Mouse (Mus musculus) midbrain, embryonic 14.5 days (tissue): ENCODE data around the gene Rpl12. TPM values are rescaled to one million over a fixed set of nuclear protein-coding genes. Genes with fewer than 3 reads are reported as not detected.

ENCODE experiments used
- ATAC-seq: fragments of 200-750 bp; cut with Nextera tagmentation; 2 replicates; pipeline ENCODE4 v1.8.0; 2017; ENCODE audit warnings: moderate number of reproducible peaks, moderate library complexity; ENCODE audit not compliant: low FRiP score, low TSS enrichment
- DNase-seq: peaks from one replicate; pipeline ENCODE4 v3.0.0-alpha.2; 2015
- H3K27ac ChIP-seq: fragments of 300-500 bp; sonication (generic); replicated peaks from 2 replicates; pipeline ENCODE4 v1.5.1; 2014; ENCODE audit warnings: mild to moderate bottlenecking, low read depth, low read length, moderate library complexity
- H3K27me3 ChIP-seq: fragments of 300-500 bp; sonication (generic); 2 replicates; pipeline ENCODE4 v1.6.1; 2014; ENCODE audit warnings: low read length, control low read depth, mixed read lengths; ENCODE audit not compliant: control insufficient read depth, insufficient read depth
- H3K36me3 ChIP-seq: fragments of 300-500 bp; sonication (generic); 2 replicates; pipeline ENCODE4 v1.6.1; 2014; ENCODE audit warnings: low read length, control low read depth; ENCODE audit not compliant: control insufficient read depth, insufficient read depth
- H3K4me1 ChIP-seq: fragments of 300-500 bp; sonication (generic); 2 replicates; pipeline ENCODE4 v1.6.1; 2014; ENCODE audit warnings: mild to moderate bottlenecking, antibody characterized with exemption, low read length, control low read depth; ENCODE audit not compliant: control insufficient read depth, insufficient read depth
- H3K4me2 ChIP-seq: fragments of 300-500 bp; sonication (generic); 2 replicates; pipeline ENCODE4 v1.6.1; 2014; ENCODE audit warnings: mild to moderate bottlenecking, low read length, moderate library complexity
- H3K4me3 ChIP-seq: fragments of 300-500 bp; sonication (generic); replicated peaks from 2 replicates; pipeline ENCODE4 v1.5.1; 2014; ENCODE audit warnings: low read depth, low read length
- H3K9ac ChIP-seq: fragments of 300-500 bp; sonication (generic); replicated peaks from 2 replicates; pipeline ENCODE4 v1.6.1; 2014; ENCODE audit warnings: mild to moderate bottlenecking, low read length, moderate library complexity
- H3K9me3 ChIP-seq: fragments of 300-500 bp; sonication (generic); 2 replicates; pipeline ENCODE4 v1.6.1; 2016; ENCODE audit warnings: low read length, control low read depth, mixed read lengths; ENCODE audit not compliant: control insufficient read depth
- WGBS: fragments of 180-500 bp; shearing (Covaris S2); extraction: QIAGEN DNeasy Blood & Tissue Kit; methylation state at CpG from one replicate; pipeline ENCODE4 v1.1.7; 2014; 5-methylcytosine and 5-hydroxymethylcytosine counted together
- polyA plus RNA-seq: library from polyadenylated mRNA; unstranded; fragments of >200 nt; fragmentation: Nextera tagmentation; extraction: Ambion mirVana; gene quantifications from 2 replicates; pipeline ENCODE4 v1.2.1, GENCODE M21; 2014

Rpl12 gene
- 105 and 110 TPM in 2 replicates for polyA plus RNA-seq

DNA sequence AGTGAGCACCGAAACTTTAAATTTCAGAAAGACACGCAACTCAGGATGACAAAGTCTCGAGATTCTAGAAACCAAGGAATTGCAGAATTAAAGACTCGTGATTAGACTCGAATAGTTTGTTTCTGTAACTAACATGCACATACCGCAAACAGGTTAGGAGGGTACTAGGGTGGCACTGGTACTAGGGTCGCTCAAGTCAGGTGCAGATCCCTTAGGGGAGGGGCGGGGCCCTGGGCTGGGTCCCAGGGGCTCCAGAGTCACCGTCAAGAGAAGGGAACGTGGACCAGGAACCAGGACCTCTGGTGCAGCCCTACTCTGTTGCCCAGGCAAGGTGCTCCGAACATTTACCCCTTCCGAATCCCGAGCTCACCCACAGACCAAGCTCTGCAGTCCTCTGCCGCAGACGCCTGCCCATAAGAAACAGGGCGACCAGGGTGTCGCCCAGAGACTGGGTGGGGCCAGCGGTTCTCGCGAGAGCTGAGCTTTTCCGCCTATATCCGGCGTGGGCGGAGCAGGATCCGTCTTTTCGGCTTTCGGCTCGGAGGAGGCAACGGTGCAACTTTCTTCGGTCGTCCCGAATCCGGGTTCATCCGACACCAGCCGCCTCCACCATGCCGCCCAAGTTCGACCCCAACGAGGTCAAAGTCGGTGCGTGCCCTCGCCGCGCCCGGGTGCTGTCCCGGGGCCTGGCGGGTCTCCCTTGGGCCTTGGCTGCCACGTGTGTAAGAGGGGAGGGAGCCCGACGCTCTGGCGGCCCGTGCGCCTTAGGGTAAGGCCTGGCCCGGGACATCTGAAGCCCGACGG is at the start of gene Rpl12, which contains the start of gene Lrsam1:
Gene Rpl12 (plus strand): TSS at position 368 of the 804 bp plus-strand sequence.
Gene Lrsam1 (minus strand): TSS at position 423 of the 804 bp plus-strand sequence.
- Histone ChIP-seq H3K9ac (peak within 1 kb of the TSS; percentile 81), H3K36me3 (peaks cover 40% of the 10 kb centered on the region), H3K4me3 (peak within 1 kb of the TSS; percentile 81), H3K9me3 (no peaks in the 10 kb centered on the region), H3K27me3 (no peaks in the 10 kb centered on the region), H3K4me2 (peak within 1 kb of the TSS; percentile 98), H3K27ac (peak within 1 kb of the TSS; percentile 76), H3K4me1 (peaks cover 20% of the 10 kb centered on the region)
- WGBS, result 4% methylated on average over 55 of the region's 55 CpGs
- peak; percentile 94 for ATAC-seq
- DNase-seq, result peak; percentile 97

DNA sequence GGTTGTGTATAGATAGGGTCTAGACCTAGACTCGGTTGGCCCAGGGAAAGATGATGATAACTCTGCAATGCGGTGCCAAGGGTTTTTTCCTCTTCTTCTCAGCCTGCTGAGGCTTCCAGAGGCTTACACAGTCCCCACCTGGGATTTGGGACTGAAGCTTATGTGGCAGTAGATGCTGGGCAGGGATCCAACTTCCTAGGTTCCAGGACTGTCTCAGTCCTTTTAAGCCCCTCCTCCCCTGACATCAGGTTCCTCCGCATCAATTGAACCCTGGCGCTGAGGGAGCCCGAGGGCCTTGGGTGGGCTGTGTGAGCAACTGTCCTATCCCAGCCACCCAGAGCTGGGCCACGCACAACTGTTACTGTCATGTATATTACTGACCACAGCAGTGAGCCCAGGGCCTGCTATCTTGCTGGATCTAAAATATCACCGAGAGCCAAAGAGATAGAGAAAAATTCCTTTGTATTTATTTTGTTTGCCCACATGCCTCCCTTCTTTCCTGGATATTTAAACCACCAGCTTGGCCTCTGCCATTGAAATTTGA is 49.6 kb upstream of the Rpl12 start:
- Histone ChIP-seq H3K4me2 (no peak overlapping the region), H3K9me3 (no peaks in the 10 kb centered on the region), H3K36me3 (peaks cover 39% of the 10 kb centered on the region), H3K27ac (no peak overlapping the region), H3K4me1 (peaks cover 11% of the 10 kb centered on the region), H3K27me3 (no peaks in the 10 kb centered on the region), H3K4me3 (no peak overlapping the region), H3K9ac (no peak overlapping the region)
- WGBS, result 85% methylated on average over 7 of the region's 7 CpGs
- DNase-seq, result peak; percentile 16
- no peak for ATAC-seq

DNA sequence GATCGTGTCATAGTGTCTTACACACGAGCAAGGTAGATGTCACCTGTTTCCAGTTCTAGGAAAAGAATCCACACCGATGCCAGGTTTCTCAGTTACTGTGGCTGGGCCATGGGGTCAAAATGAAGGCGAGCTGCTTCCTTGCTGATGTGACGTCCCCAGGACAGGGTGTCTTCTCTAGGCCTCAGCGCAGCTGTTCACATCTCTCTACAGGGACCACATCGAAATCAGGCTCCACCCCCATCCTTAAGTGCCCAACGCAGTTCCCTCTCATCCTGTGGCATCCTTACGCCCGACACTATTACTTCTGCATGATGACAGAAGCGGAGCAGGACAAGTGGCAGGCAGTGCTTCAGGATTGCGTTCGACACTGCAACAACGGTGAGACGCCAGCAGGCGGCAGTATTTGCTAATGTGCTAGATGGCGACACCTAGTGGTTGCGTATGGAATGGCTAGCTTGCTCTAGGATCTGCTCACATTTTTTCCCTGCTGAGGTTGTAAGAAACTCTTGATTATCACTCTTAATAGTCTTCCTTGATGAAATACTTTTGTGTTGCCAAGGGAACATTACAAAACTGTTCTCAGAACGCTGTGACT is 49.1 kb upstream of the Rpl12 start:
- Histone ChIP-seq H3K27ac (no peak overlapping the region), H3K4me3 (no peak overlapping the region), H3K4me1 (peaks cover 11% of the 10 kb centered on the region), H3K4me2 (no peak overlapping the region), H3K27me3 (no peaks in the 10 kb centered on the region), H3K9ac (no peak overlapping the region), H3K36me3 (peaks cover 39% of the 10 kb centered on the region), H3K9me3 (no peaks in the 10 kb centered on the region)
- WGBS, result 33% methylated on average over 19 of the region's 19 CpGs
- ATAC-seq, result no peak
- DNase-seq, result peak; percentile 96

- DNase-seq, result no peak
- WGBS, result 82% methylated on average over 5 of the region's 5 CpGs
- Histone ChIP-seq H3K36me3 (peaks cover 56% of the 10 kb centered on the region), H3K27me3 (no peaks in the 10 kb centered on the region), H3K9ac (no peak overlapping the region), H3K4me3 (no peak overlapping the region), H3K9me3 (no peaks in the 10 kb centered on the region), H3K4me1 (no peaks in the 10 kb centered on the region), H3K4me2 (no peak overlapping the region), H3K27ac (no peak overlapping the region; the same call in 1 of the 2 replicates)
- ATAC-seq, result no peak; the same call in 1 of the 2 replicates
These were observed 47.0 kb upstream of the Rpl12 start for GRCm38 (mm10) chr2:32914362-32914761.

- Histone ChIP-seq H3K4me2 (no peak overlapping the region), H3K27ac (no peak overlapping the region), H3K4me1 (no peaks in the 10 kb centered on the region), H3K9ac (no peak overlapping the region), H3K4me3 (no peak overlapping the region), H3K9me3 (no peaks in the 10 kb centered on the region), H3K36me3 (peaks cover 61% of the 10 kb centered on the region), H3K27me3 (no peaks in the 10 kb centered on the region)
- 49% methylated on average over 3 of the region's 3 CpGs for WGBS
- ATAC-seq (no peak), DNase-seq (peak; percentile 2)
These were observed 46.5 kb upstream of the Rpl12 start for GRCm38 (mm10) chr2:32914896-32915295.

DNA sequence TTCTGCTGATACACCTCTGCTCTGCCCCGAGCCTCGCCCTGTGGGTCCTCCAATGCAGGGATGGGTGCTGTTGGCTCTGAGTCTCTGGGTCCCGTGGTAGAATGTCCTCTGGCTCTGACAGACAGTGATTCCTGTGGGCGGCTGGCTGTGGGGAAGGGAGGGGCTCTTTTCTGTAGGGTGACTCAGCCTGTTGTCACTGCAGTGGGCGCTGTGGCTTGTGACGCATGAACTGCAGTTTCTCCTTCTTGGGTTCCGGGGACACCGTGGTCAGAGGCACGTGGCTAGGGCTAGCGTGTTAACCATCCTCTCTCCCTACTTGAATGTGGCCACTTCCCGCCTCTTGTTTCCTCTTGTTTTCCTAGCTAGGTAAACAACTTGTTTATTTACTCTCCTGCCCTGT is 43.8 kb upstream of the Rpl12 start:
- no peaks in the 10 kb centered on the region for H3K9me3 ChIP-seq
- H3K27ac ChIP-seq, result no peak overlapping the region
- no peak overlapping the region for H3K9ac ChIP-seq
- no peak overlapping the region for H3K4me3 ChIP-seq
- H3K27me3 ChIP-seq, result no peaks in the 10 kb centered on the region
- no peaks in the 10 kb centered on the region for H3K4me1 ChIP-seq
- ATAC-seq (no peak), DNase-seq (no peak)
- H3K4me2 ChIP-seq, result no peak overlapping the region
- peaks cover 66% of the 10 kb centered on the region for H3K36me3 ChIP-seq
- 89% methylated on average over 11 of the region's 11 CpGs for WGBS

GRCm38 (mm10) chr2:32918391-32918790 is 43.0 kb upstream of the Rpl12 start:
- Histone ChIP-seq H3K9ac (no peak overlapping the region), H3K36me3 (peaks cover 70% of the 10 kb centered on the region), H3K27ac (no peak overlapping the region), H3K4me2 (no peak overlapping the region), H3K27me3 (no peaks in the 10 kb centered on the region), H3K4me1 (no peaks in the 10 kb centered on the region), H3K9me3 (no peaks in the 10 kb centered on the region), H3K4me3 (no peak overlapping the region)
- no peak for DNase-seq
- no peak for ATAC-seq
- 88% methylated on average over 9 of the region's 9 CpGs for WGBS

GRCm38 (mm10) chr2:32921235-32921634 is 40.1 kb upstream of the Rpl12 start:
- Histone ChIP-seq H3K27ac (no peak overlapping the region), H3K4me1 (no peaks in the 10 kb centered on the region), H3K36me3 (peaks cover 81% of the 10 kb centered on the region), H3K4me2 (no peak overlapping the region), H3K27me3 (no peaks in the 10 kb centered on the region), H3K9me3 (no peaks in the 10 kb centered on the region), H3K4me3 (no peak overlapping the region), H3K9ac (no peak overlapping the region)
- DNase-seq, result no peak
- 83% methylated on average over 7 of the region's 7 CpGs for WGBS
- ATAC-seq, result no peak
